Mouse (Mus musculus) layer of hippocampus, postnatal 10 days (tissue): ENCODE results near the gene Chdh. TPM values are rescaled to one million over a fixed set of nuclear protein-coding genes. Genes with fewer than 3 reads are reported as not detected.

ENCODE experiments used
- DNase-seq, 2 experiments: peaks; one replicate each; pipeline ENCODE4 v3.0.0; 2021; ENCODE audit warnings: low spot score in 2 of 2
- long read RNA-seq: library from polyadenylated mRNA; stranded (forward); transcript quantifications from one replicate; pipeline ENCODE4 v2.0.0, GENCODE M21; 2023
- total RNA-seq, 2 experiments: library from RNA; stranded (reverse); gene quantifications; 2 replicates each; pipeline ENCODE4 v1.2.3; 2021

Gene Chdh
- total RNA-seq, result under 1 TPM; 0.40 to 0.80 TPM
- long read RNA-seq, result 0 reads

GRCm38 (mm10) chr14:30008733-30009575 lies at the start of gene Chdh, which contains the start of gene Il17rb:
Chdh (plus strand) TSS chr14:30009023.
Il17rb (minus strand) TSS chr14:30008896.
- DNase-seq, result peak; percentile 35 to 55

- DNase-seq, result peak in 1 of 2 experiments; percentile 28
Observed at GRCm38 (mm10) chr14:29967611-29968010, 41.2 kb upstream of the Chdh start.

GRCm38 (mm10) chr14:29968075-29968821 lies 40.6 kb upstream of the Chdh start, which contains the start of gene Selenok:
Selenok (plus strand) TSS chr14:29968308.
- peak; percentile 90 to 91 for DNase-seq

- no peak for DNase-seq
Observed at GRCm38 (mm10) chr14:29971446-29971845, 37.4 kb upstream of the Chdh start.

- DNase-seq, result no peak
Observed at GRCm38 (mm10) chr14:29971993-29972392, 36.8 kb upstream of the Chdh start.

- DNase-seq, result no peak
Observed at GRCm38 (mm10) chr14:29976927-29977326, 31.9 kb upstream of the Chdh start.

GRCm38 (mm10) chr14:29978254-29979204 lies 30.3 kb upstream of the Chdh start, which contains the start of gene Actr8:
Actr8 (plus strand) TSS chr14:29978337.
- peak; percentile 95 to 97 for DNase-seq

- no peak for DNase-seq
Observed at GRCm38 (mm10) chr14:29980447-29981205, 28.2 kb upstream of the Chdh start.

GRCm38 (mm10) chr14:29986096-29986495 lies 22.7 kb upstream of the Chdh start:
- DNase-seq, result no peak

GRCm38 (mm10) chr14:29987276-29987675 lies 21.5 kb upstream of the Chdh start:
- no peak for DNase-seq

- DNase-seq, result no peak
Observed at GRCm38 (mm10) chr14:29987739-29988138, 21.1 kb upstream of the Chdh start.

- DNase-seq, result no peak
Observed at GRCm38 (mm10) chr14:29988337-29988736, 20.5 kb upstream of the Chdh start.

- no peak for DNase-seq
Observed at GRCm38 (mm10) chr14:29994976-29995375, 13.8 kb upstream of the Chdh start.

GRCm38 (mm10) chr14:29996000-29996751 lies 12.6 kb upstream of the Chdh start:
- DNase-seq, result no peak

- no peak for DNase-seq
Observed at GRCm38 (mm10) chr14:29997345-29997744, 11.5 kb upstream of the Chdh start.

GRCm38 (mm10) chr14:29998747-29999474 lies 9.9 kb upstream of the Chdh start:
- no peak for DNase-seq

- DNase-seq, result no peak
Observed at GRCm38 (mm10) chr14:29999475-29999811, 9.4 kb upstream of the Chdh start.

- peak; percentile 68 to 76 for DNase-seq
Observed at GRCm38 (mm10) chr14:30009864-30010560, 1.2 kb downstream of the Chdh start.
